Mouse (Mus musculus): ENCODE measurements around the gene Cp. TPM values are rescaled to one million over a fixed set of nuclear protein-coding genes. Genes with fewer than 3 reads are reported as not detected.

The Cp gene
- total and polyA plus RNA-seq, 3 experiments: 0.28 to 4.8 (median 0.33) TPM

GRCm38 (mm10) chr3:19966072-19966471 lies 9.2 kb downstream of the Cp start:
- H3K9ac ChIP-seq (ENCODE audit: insufficient read depth, low read depth): no peak overlapping the region
- H3K79me2 ChIP-seq (replicated peaks; ENCODE audit: control insufficient read depth, extremely low read depth, insufficient read depth, poor library complexity, severe bottlenecking): no peaks in the 10 kb centered on the region
- no peak overlapping the region for H3K27ac ChIP-seq (ENCODE audit: insufficient read depth, low read depth)
- no peak overlapping the region for H3K4me3 ChIP-seq (replicated peaks in 1 of 3; ENCODE audit: low read depth in 2 of 3, low read length in 2 of 3, poor library complexity in 1 of 3)
- H3K9me3 ChIP-seq (replicated peaks; ENCODE audit: low read length): no peaks in the 10 kb centered on the region
- no peak for TF ChIP-seq SMC3 (IDR thresholded peaks at IDR 0.05; ENCODE audit: low read depth, low read length)
- no peak for TF ChIP-seq EP300 (IDR thresholded peaks at IDR 0.05; ENCODE audit: low read length)
- TF ChIP-seq BHLHE40 (IDR thresholded peaks at IDR 0.05; ENCODE audit: low read depth, low read length): no peak
- no peak for TF ChIP-seq CTCF (conservative IDR thresholded peaks at IDR 0.05 in 1 of 2, IDR thresholded peaks at IDR 0.05 in 1 of 2; ENCODE audit: low read depth in 2 of 2, low read length in 2 of 2)
- no peak for TF ChIP-seq TCF12 (IDR thresholded peaks at IDR 0.05; ENCODE audit: low read depth, low read length)
- TF ChIP-seq SIN3A (IDR thresholded peaks at IDR 0.05; ENCODE audit: low read length): no peak
- TF ChIP-seq HCFC1 (IDR thresholded peaks at IDR 0.05; ENCODE audit: low read depth, low read length): no peak
- no peak for TF ChIP-seq MXI1 (IDR thresholded peaks at IDR 0.05; ENCODE audit: low read depth, low read length)
- no peak for TF ChIP-seq POLR2A (IDR thresholded peaks at IDR 0.05; ENCODE audit: low read depth, low read length)
- TF ChIP-seq ZC3H11A (IDR thresholded peaks at IDR 0.05; ENCODE audit: low read depth, low read length): no peak
- TF ChIP-seq ZMIZ1 (IDR thresholded peaks at IDR 0.05; ENCODE audit: low read depth, low read length): no peak
- no peak for TF ChIP-seq UBTF (IDR thresholded peaks at IDR 0.05; ENCODE audit: low read depth, low read length)
- TF ChIP-seq NRF1 (IDR thresholded peaks at IDR 0.05; ENCODE audit: low read depth, low read length): no peak
- TF ChIP-seq PAX5 (IDR thresholded peaks at IDR 0.05; ENCODE audit: low read length): no peak
- TF ChIP-seq E2F4 (IDR thresholded peaks at IDR 0.05; ENCODE audit: insufficient replicate concordance, low read depth, low read length): no peak
- TF ChIP-seq NELFE (IDR thresholded peaks at IDR 0.05; ENCODE audit: low read depth, low read length): no peak
- H3K4me1 ChIP-seq (ENCODE audit: control insufficient read depth in 1 of 2, insufficient read depth in 2 of 2): no peaks in the 10 kb centered on the region
- H3K36me3 ChIP-seq (replicated peaks in 1 of 2; ENCODE audit: control insufficient read depth in 1 of 2, insufficient read depth in 1 of 2, low read length in 1 of 2): no peaks in the 10 kb centered on the region
- H3K4me2 ChIP-seq (ENCODE audit: insufficient read depth, low read depth, poor library complexity, severe bottlenecking): no peak overlapping the region
- DNase-seq (ENCODE audit: extremely low read depth): no peak
- in situ Hi-C loops (cut with MboI; ENCODE audit: low pct_ligation_motif_present, low pct_unique_long_range_greater_than_20kb, low sequenced_read_pairs) (no loop called here), dilution Hi-C loops (cut with MboI; ENCODE audit: extremely low pct_ligation_motif_present, extremely low pct_unique_long_range_greater_than_20kb, low sequenced_read_pairs) (no loop called here)
- H3K27me3 ChIP-seq (replicated peaks): no peaks in the 10 kb centered on the region

- in situ Hi-C loops (cut with MboI; ENCODE audit: low pct_ligation_motif_present, low pct_unique_long_range_greater_than_20kb, low sequenced_read_pairs): no loop called here
Measured at GRCm38 (mm10) chr3:19978474-19978873, 21.6 kb downstream of the Cp start.

More at GRCm38 (mm10) chr3:19978474-19978873, 21.6 kb downstream of the Cp start:
- no peaks in the 10 kb centered on the region for H3K79me2 ChIP-seq (replicated peaks; ENCODE audit: control insufficient read depth, extremely low read depth, insufficient read depth, poor library complexity, severe bottlenecking)
- H3K4me1 ChIP-seq (ENCODE audit: control insufficient read depth in 1 of 2, insufficient read depth in 2 of 2): no peaks in the 10 kb centered on the region
- H3K36me3 ChIP-seq (replicated peaks in 1 of 2; ENCODE audit: control insufficient read depth in 1 of 2, insufficient read depth in 1 of 2, low read length in 1 of 2): no peaks in the 10 kb centered on the region
- H3K4me2 ChIP-seq (ENCODE audit: insufficient read depth, low read depth, poor library complexity, severe bottlenecking): no peak overlapping the region
- no peak overlapping the region for H3K9ac ChIP-seq (ENCODE audit: insufficient read depth, low read depth)
- no peak for DNase-seq (ENCODE audit: extremely low read depth)
- no peak overlapping the region for H3K4me3 ChIP-seq (replicated peaks in 1 of 3; ENCODE audit: low read depth in 2 of 3, low read length in 2 of 3, poor library complexity in 1 of 3)
- no peaks in the 10 kb centered on the region for H3K27me3 ChIP-seq (replicated peaks)
- TF ChIP-seq TCF12 (IDR thresholded peaks at IDR 0.05; ENCODE audit: low read depth, low read length) (no peak), JUND (conservative IDR thresholded peaks at IDR 0.05; ENCODE audit: low read depth, low read length) (no peak), IRF4 (IDR thresholded peaks at IDR 0.05; ENCODE audit: low read depth, low read length) (no peak), ELF1 (IDR thresholded peaks at IDR 0.05; ENCODE audit: low read depth, low read length) (no peak), MAX (IDR thresholded peaks at IDR 0.05; ENCODE audit: low read length) (no peak), SMC3 (IDR thresholded peaks at IDR 0.05; ENCODE audit: low read depth, low read length) (no peak), ETS1 (conservative IDR thresholded peaks at IDR 0.05; ENCODE audit: low read depth, low read length) (no peak), RCOR1 (conservative IDR thresholded peaks at IDR 0.05; ENCODE audit: low read depth, low read length) (no peak), ZC3H11A (IDR thresholded peaks at IDR 0.05; ENCODE audit: low read depth, low read length) (no peak), TBP (conservative IDR thresholded peaks at IDR 0.05; ENCODE audit: low read depth, low read length) (no peak), CHD2 (IDR thresholded peaks at IDR 0.05; ENCODE audit: low read length) (no peak), KAT2A (IDR thresholded peaks at IDR 0.05; ENCODE audit: insufficient replicate concordance, low read length) (no peak), RAD21 (IDR thresholded peaks at IDR 0.05; ENCODE audit: low read depth, low read length) (no peak), EP300 (IDR thresholded peaks at IDR 0.05; ENCODE audit: low read length) (no peak), SIN3A (IDR thresholded peaks at IDR 0.05; ENCODE audit: low read length) (no peak), ZNF384 (IDR thresholded peaks at IDR 0.05; ENCODE audit: low read depth, low read length) (no peak), USF2 (conservative IDR thresholded peaks at IDR 0.05; ENCODE audit: low read depth, low read length) (no peak), MAZ (IDR thresholded peaks at IDR 0.05; ENCODE audit: low read depth, low read length) (no peak), UBTF (IDR thresholded peaks at IDR 0.05; ENCODE audit: low read depth, low read length) (no peak), MAFK (IDR thresholded peaks at IDR 0.05; ENCODE audit: insufficient replicate concordance, low read length) (no peak)
- dilution Hi-C loops (cut with MboI; ENCODE audit: extremely low pct_ligation_motif_present, extremely low pct_unique_long_range_greater_than_20kb, low sequenced_read_pairs): no loop called here
- no peaks in the 10 kb centered on the region for H3K9me3 ChIP-seq (replicated peaks; ENCODE audit: low read length)
- no peak overlapping the region for H3K27ac ChIP-seq (ENCODE audit: insufficient read depth, low read depth)
